Mouse (Mus musculus) forebrain, embryonic 14.5 days (tissue): Measurements from ENCODE around the gene Ythdf1. TPM values are rescaled to one million over a fixed set of nuclear protein-coding genes. Genes with fewer than 3 reads are reported as not detected.

Experiments
- ATAC-seq: fragments of 200-750 bp; cut with Nextera tagmentation; 2 replicates; pipeline ENCODE4 v1.8.0; 2017; ENCODE audit warnings: mild to moderate bottlenecking, moderate library complexity
- DNase-seq: peaks from one replicate; pipeline ENCODE4 v3.0.0-alpha.2; 2015; ENCODE audit warnings: low spot score
- H3K27ac ChIP-seq: fragments of 300-500 bp; sonication (generic); 2 replicates; pipeline ENCODE4 v1.5.1; 2014; ENCODE audit warnings: low read depth, mild to moderate bottlenecking, control low read depth, low read length, moderate library complexity
- H3K27me3 ChIP-seq: fragments of 300-500 bp; sonication (generic); replicated peaks from 2 replicates; pipeline ENCODE4 v1.6.1; 2014; ENCODE audit warnings: low read length, control low read depth, mixed read lengths; ENCODE audit not compliant: control insufficient read depth, insufficient read depth
- H3K36me3 ChIP-seq: fragments of 300-500 bp; sonication (generic); 2 replicates; pipeline ENCODE4 v1.6.1; 2014; ENCODE audit warnings: low read length, control low read depth; ENCODE audit not compliant: control insufficient read depth, insufficient read depth
- H3K4me1 ChIP-seq: fragments of 300-500 bp; sonication (generic); 2 replicates; pipeline ENCODE4 v1.6.1; 2014; ENCODE audit warnings: antibody characterized with exemption, low read length, control low read depth; ENCODE audit not compliant: control insufficient read depth, insufficient read depth
- H3K4me2 ChIP-seq: fragments of 300-500 bp; sonication (generic); 2 replicates; pipeline ENCODE4 v1.6.1; 2014; ENCODE audit warnings: mild to moderate bottlenecking, control low read depth, low read length
- H3K4me3 ChIP-seq: fragments of 300-500 bp; sonication (generic); 2 replicates; pipeline ENCODE4 v1.5.1; 2014; ENCODE audit warnings: low read depth, low read length, control low read depth
- H3K9ac ChIP-seq: fragments of 300-500 bp; sonication (generic); 2 replicates; pipeline ENCODE4 v1.6.1; 2014; ENCODE audit warnings: mild to moderate bottlenecking, low read length, control low read depth, moderate library complexity
- H3K9me3 ChIP-seq: fragments of 300-500 bp; sonication (generic); replicated peaks from 2 replicates; pipeline ENCODE4 v1.6.1; 2016; ENCODE audit warnings: low read length, control low read depth, mixed read lengths; ENCODE audit not compliant: control insufficient read depth
- WGBS: fragments of 180-500 bp; shearing (Covaris S2); extraction: QIAGEN DNeasy Blood & Tissue Kit; methylation state at CpG from one replicate; pipeline ENCODE4 v1.1.7; 2014; 5-methylcytosine and 5-hydroxymethylcytosine counted together
- microRNA-seq: library from miRNA; unstranded; fragments of <30 nt; microRNA quantifications from one replicate; pipeline ENCODE4, GENCODE M21; 2016
- polyA plus RNA-seq: library from polyadenylated mRNA; unstranded; fragments of >200 nt; fragmentation: Nextera tagmentation; extraction: Ambion mirVana; gene quantifications from 2 replicates; pipeline ENCODE4 v1.2.1, GENCODE M21; 2014

The Ythdf1 gene
- polyA plus RNA-seq, 1 experiment from 2014 or later = 24.5 TPM

- Histone ChIP-seq H3K4me3 (no peak overlapping the region), H3K9ac (no peak overlapping the region), H3K4me1 (no peaks in the 10 kb centered on the region), H3K4me2 (no peak overlapping the region), H3K27ac (no peak overlapping the region; the same call in 1 of the 2 replicates), H3K27me3 (no peaks in the 10 kb centered on the region), H3K36me3 (no peaks in the 10 kb centered on the region), H3K9me3 (no peaks in the 10 kb centered on the region)
- DNase-seq = no peak
- 59% methylated on average over 3 of the region's 3 CpGs for WGBS
- ATAC-seq = no peak
Measured at GRCm38 (mm10) chr2:180870006-180870405, 50.7 kb downstream of the Ythdf1 start.

DNA sequence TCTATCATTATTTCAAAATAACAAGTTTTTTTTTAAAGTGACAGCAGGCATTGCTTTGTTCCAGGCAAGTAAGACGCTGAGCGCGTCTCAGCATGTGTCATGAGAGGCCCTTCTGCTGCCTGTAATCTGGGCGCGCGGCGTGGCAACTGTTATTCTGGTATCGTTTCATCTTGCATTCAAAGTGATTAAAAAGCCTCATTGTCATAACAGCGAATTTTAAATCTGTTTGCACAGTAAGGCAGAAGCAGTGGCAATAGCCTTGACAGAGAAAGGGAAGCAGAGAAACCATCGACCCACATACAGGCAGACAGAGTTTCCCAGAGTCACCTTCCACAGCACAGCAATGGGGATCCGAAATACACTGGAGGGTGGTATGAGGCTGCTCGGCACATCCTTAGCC, 59.2 kb downstream of the Ythdf1 start:
- Histone ChIP-seq H3K9me3 (no peaks in the 10 kb centered on the region), H3K4me2 (no peak overlapping the region), H3K36me3 (no peaks in the 10 kb centered on the region), H3K4me1 (0 out of 2 replicates have a peak, but pooled peaks cover 10% of the 10 kb centered on the region), H3K4me3 (no peak overlapping the region), H3K9ac (peak overlapping the region; percentile 2; the same call in 1 of the 2 replicates), H3K27me3 (peaks cover 5% of the 10 kb centered on the region; the same call in 1 of the 2 replicates), H3K27ac (peak overlapping the region; percentile 79)
- 57% methylated on average over 12 of the region's 12 CpGs for WGBS
- DNase-seq = peak; percentile 80
- ATAC-seq = peak; percentile 60

DNA sequence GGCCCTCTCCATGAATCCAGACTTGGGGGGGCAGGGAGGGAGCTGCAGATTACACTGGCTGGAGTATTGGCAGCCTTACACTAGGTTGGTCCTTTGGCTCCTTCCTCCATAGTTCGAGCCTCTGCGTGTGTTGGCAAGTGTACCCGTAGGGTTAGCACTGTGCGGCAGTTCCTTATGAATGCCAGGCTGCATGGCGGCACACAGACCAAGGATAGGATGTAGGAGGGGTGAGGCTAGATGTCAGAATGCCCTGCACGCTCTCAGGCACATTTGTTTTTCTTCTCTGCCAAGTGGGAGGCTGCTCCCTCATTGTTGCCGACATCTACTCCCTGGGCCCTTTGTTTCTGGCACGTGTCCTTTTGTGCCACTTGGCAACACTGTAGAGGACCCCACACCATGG, 63.6 kb downstream of the Ythdf1 start:
- 0 out of 2 replicates have a peak overlapping the region, but pooled peaks have one; percentile 18 for H3K27ac ChIP-seq
- no peaks in the 10 kb centered on the region for H3K9me3 ChIP-seq
- WGBS = 10% methylated on average over 8 of the region's 8 CpGs
- peaks cover 5% of the 10 kb centered on the region; the same call in 1 of the 2 replicates for H3K27me3 ChIP-seq
- peak; percentile 57; the same call in 1 of the 2 replicates for ATAC-seq
- H3K4me1 ChIP-seq = peaks cover 19% of the 10 kb centered on the region
- H3K4me2 ChIP-seq = no peak overlapping the region
- H3K36me3 ChIP-seq = no peaks in the 10 kb centered on the region
- DNase-seq = peak; percentile 72
- H3K4me3 ChIP-seq = no peak overlapping the region
- no peak overlapping the region for H3K9ac ChIP-seq

DNA sequence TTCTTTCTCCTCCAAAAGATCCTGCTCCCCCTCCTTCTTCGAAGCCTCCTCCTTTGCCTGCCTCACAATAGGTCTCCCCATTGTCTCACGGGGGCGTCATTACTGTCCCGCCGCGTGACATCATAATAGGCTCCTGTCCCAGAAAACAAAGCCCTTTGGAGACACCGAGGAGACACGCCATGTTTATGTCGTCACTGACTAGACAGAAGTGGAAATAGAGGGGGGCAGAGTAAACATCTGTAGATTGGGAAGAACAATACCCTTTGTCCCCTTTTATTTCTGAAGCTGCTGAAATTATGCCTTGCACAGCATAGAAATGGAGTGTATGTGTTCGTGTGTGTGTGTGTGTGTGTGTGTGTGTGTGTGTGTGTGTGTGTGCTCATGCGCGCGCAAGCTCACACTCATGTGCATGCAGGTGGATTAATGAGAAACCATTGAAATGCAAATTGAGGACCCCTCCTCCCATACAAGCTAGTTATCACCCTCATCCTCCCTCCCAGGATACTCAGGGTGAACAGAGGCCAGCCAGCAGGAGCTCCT, 65.7 kb downstream of the Ythdf1 start:
- Histone ChIP-seq H3K4me3 (peak overlapping the region; percentile 1), H3K27ac (peak overlapping the region; percentile 85), H3K4me2 (peak overlapping the region; percentile 43), H3K36me3 (no peaks in the 10 kb centered on the region), H3K9ac (peak overlapping the region; percentile 43; the same call in 1 of the 2 replicates), H3K9me3 (no peaks in the 10 kb centered on the region), H3K27me3 (peaks cover 5% of the 10 kb centered on the region; the same call in 1 of the 2 replicates), H3K4me1 (peaks cover 13% of the 10 kb centered on the region)
- DNase-seq (peak; percentile 81), ATAC-seq (peak; percentile 60)
- 1% methylated on average over 13 of the region's 13 CpGs for WGBS

Small RNA genes within 50 kb of the gene (microRNA-seq; reads per million reads assigned to microRNA genes)
- gene Mir124a-3 = 1.1 reads per million

Other genes starting within 250 kb of the Ythdf1 start
- 21.0 and 30.8 TPM in 2 replicates for gene Dido1, start 210.9 kb downstream of the Ythdf1 start, polyA plus RNA-seq
- gene Gid8, start 210.8 kb downstream of the Ythdf1 start, polyA plus RNA-seq = 56.3 and 60.4 TPM in 2 replicates
- gene Slc17a9, start 195.7 kb downstream of the Ythdf1 start, polyA plus RNA-seq = 0.25 TPM in 1 of 2 replicates, not detected in the other
- gene Bhlhe23, start 144.0 kb downstream of the Ythdf1 start, polyA plus RNA-seq = 0.85 and 1.1 TPM in 2 replicates
- not detected in 2 replicates for gene Birc7, start 8.1 kb upstream of the Ythdf1 start, polyA plus RNA-seq
- gene Nkain4, start 33.8 kb upstream of the Ythdf1 start, polyA plus RNA-seq = 57.3 and 60.7 TPM in 2 replicates
- gene Arfgap1, start 46.3 kb upstream of the Ythdf1 start, polyA plus RNA-seq = 71.7 and 85.4 TPM in 2 replicates
- 0.07 and 0.10 TPM in 2 replicates for gene Col20a1, start 65.6 kb upstream of the Ythdf1 start, polyA plus RNA-seq
- gene Chrna4, start 122.6 kb upstream of the Ythdf1 start, polyA plus RNA-seq = 13.1 and 14.3 TPM in 2 replicates
- 22.8 and 31.2 TPM in 2 replicates for gene Kcnq2, start 214.4 kb upstream of the Ythdf1 start, polyA plus RNA-seq
- gene Eef1a2, start 236.1 kb upstream of the Ythdf1 start, polyA plus RNA-seq = 5.1 and 5.9 TPM in 2 replicates